Comparison of ENCODE assay signal across 21 mouse cellular contexts in genomic region chr2:109725831-109726230, GRCm38 (mm10). TPM values are rescaled to one million over a fixed set of nuclear protein-coding genes. Genes with fewer than 3 reads are reported as not detected.
DNase-seq lines count a peak whose midpoint lies in the region; TF ChIP-seq lines count a peak whose summit lies in the region.
"Had no signal": no experiment of that assay in that cellular context is flagged by ENCODE, and none has a peak within 500 bp of the region (broad histone marks: within the 10 kb centered on the region; RNA-seq: fewer than 3 reads in every experiment).

No protein-coding gene starts in this region.

- 0 out of 2 replicates have a peak overlapping the region, but pooled peaks have one; percentile 1 for H3K27ac ChIP-seq in layer of hippocampus, adult 2 months
- H3K27ac ChIP-seq in CH12.LX (ENCODE audit: insufficient read depth, low read depth) = no peak overlapping the region
- 0 out of 2 replicates have a peak overlapping the region, but pooled peaks have one; percentile 18 for H3K27ac ChIP-seq in embryonic fibroblast, embryonic 13.5 days (ENCODE audit: insufficient read depth, low read length)
- H3K27ac ChIP-seq: gastrocnemius, adult 2 months; hindbrain, embryonic 12.5 days; hindbrain, embryonic 15.5 days had no signal

- no peak for TF ChIP-seq CTCF in layer of hippocampus, adult 2 months (conservative IDR thresholded peaks at IDR 0.05)
- no peak for TF ChIP-seq CTCF in CH12.LX (conservative IDR thresholded peaks at IDR 0.05 in 1 of 2, IDR thresholded peaks at IDR 0.05 in 1 of 2; ENCODE audit: low read depth in 2 of 2, low read length in 2 of 2)
- no peak for TF ChIP-seq CTCF in embryonic fibroblast, embryonic 13.5 days (IDR thresholded peaks at IDR 0.05; ENCODE audit: borderline replicate concordance, insufficient read depth, low read length)

- H3K4me3 ChIP-seq in layer of hippocampus, adult 2 months = no peak overlapping the region
- H3K4me3 ChIP-seq in CH12.LX (replicated peaks in 1 of 3; ENCODE audit: low read depth in 2 of 3, low read length in 2 of 3, poor library complexity in 1 of 3) = no peak overlapping the region
- no peak overlapping the region for H3K4me3 ChIP-seq in embryonic fibroblast, embryonic 13.5 days (ENCODE audit: insufficient read depth, low read length)
- H3K4me3 ChIP-seq: gastrocnemius, adult 2 months; hindbrain, embryonic 12.5 days; hindbrain, embryonic 15.5 days had no signal

- DNase-seq in kidney, adult 8-10 months = peak; percentile 47 to 74
- no peak for DNase-seq in kidney, postnatal 10 days
- DNase-seq in layer of hippocampus, adult 2 months (ENCODE audit: low spot score in 2 of 2) = no peak
- no peak for DNase-seq in layer of hippocampus, adult 8-10 months (ENCODE audit: low spot score in 2 of 2)
- no peak for DNase-seq in CH12.LX (ENCODE audit: extremely low read depth)
- no peak for DNase-seq in c-Kit-positive CD71-positive TER-119-positive erythroid progenitor cells, embryonic 14.5 days (ENCODE audit: low spot score)
- DNase-seq: adrenal gland, adult 8-10 months; adrenal gland, postnatal 25 days; cerebellum, adult 18-20 months; cerebellum, adult 9-10 months; cerebellum, postnatal 14 days; forebrain, postnatal 0 days; gastrocnemius, adult 2 months; gastrocnemius, postnatal 14 days had no signal

- dilution Hi-C loops in CH12.LX (cut with MboI; ENCODE audit: extremely low pct_ligation_motif_present, extremely low pct_unique_long_range_greater_than_20kb, low sequenced_read_pairs) = no loop called here

- H3K36me3 ChIP-seq in CH12.LX (replicated peaks in 1 of 2; ENCODE audit: control insufficient read depth in 1 of 2, insufficient read depth in 1 of 2, low read length in 1 of 2) = no peaks in the 10 kb centered on the region
- H3K36me3 ChIP-seq: G1E; hindbrain, embryonic 12.5 days; hindbrain, embryonic 15.5 days had no signal

- TF ChIP-seq RAD21 in CH12.LX (IDR thresholded peaks at IDR 0.05; ENCODE audit: low read depth, low read length) = no peak

- no peak overlapping the region for H3K9ac ChIP-seq in CH12.LX (ENCODE audit: insufficient read depth, low read depth)
- H3K9ac ChIP-seq: forebrain, postnatal 0 days; hindbrain, embryonic 12.5 days; hindbrain, embryonic 15.5 days had no signal

- H3K9me3 ChIP-seq in CH12.LX (replicated peaks; ENCODE audit: low read length) = no peaks in the 10 kb centered on the region
- H3K9me3 ChIP-seq: G1E; hindbrain, embryonic 12.5 days; hindbrain, embryonic 15.5 days had no signal

- H3K27me3 ChIP-seq in CH12.LX (replicated peaks) = no peaks in the 10 kb centered on the region
- H3K27me3 ChIP-seq: hindbrain, embryonic 12.5 days; hindbrain, embryonic 15.5 days; Patski had no signal

- no peak overlapping the region for H3K4me2 ChIP-seq in CH12.LX (ENCODE audit: insufficient read depth, low read depth, poor library complexity, severe bottlenecking)
- H3K4me2 ChIP-seq: heart, embryonic 11.5 days; hindbrain, embryonic 12.5 days; hindbrain, embryonic 15.5 days had no signal

- in situ Hi-C loops in CH12.LX (cut with MboI; ENCODE audit: low pct_ligation_motif_present, low pct_unique_long_range_greater_than_20kb, low sequenced_read_pairs) = no loop called here

- no peak for TF ChIP-seq EP300 in CH12.LX (IDR thresholded peaks at IDR 0.05; ENCODE audit: low read length)

- H3K4me1 ChIP-seq in CH12.LX (ENCODE audit: control insufficient read depth in 1 of 2, insufficient read depth in 2 of 2) = peaks cover 0 to 3% of the 10 kb centered on the region in 2 experiments; a peak in 1 of 4 replicates
- peaks cover 4% of the 10 kb centered on the region; the same call in 1 of the 2 replicates for H3K4me1 ChIP-seq in embryonic fibroblast, embryonic 13.5 days (ENCODE audit: control insufficient read depth, insufficient read depth, low read length)
- H3K4me1 ChIP-seq: hindbrain, embryonic 12.5 days; hindbrain, embryonic 15.5 days had no signal

- H3K79me2 ChIP-seq in CH12.LX (replicated peaks; ENCODE audit: control insufficient read depth, extremely low read depth, insufficient read depth, poor library complexity, severe bottlenecking) = no peaks in the 10 kb centered on the region

- TF ChIP-seq POLR2A in CH12.LX (IDR thresholded peaks at IDR 0.05; ENCODE audit: low read depth, low read length) = no peak
- TF ChIP-seq POLR2A in embryonic fibroblast, embryonic 13.5 days (IDR thresholded peaks at IDR 0.05; ENCODE audit: low read depth, low read length) = no peak

TF ChIP-seq in CH12.LX, 34 proteins besides CTCF, POLR2A, EP300 and RAD21:
- TF ChIP-seq ZNF384 (IDR thresholded peaks at IDR 0.05; ENCODE audit: low read depth, low read length) (peak; percentile 65), NELFE (IDR thresholded peaks at IDR 0.05; ENCODE audit: low read depth, low read length) (no peak)
TF ChIP-seq in CH12.LX: peak in this region for 1.

RNA-seq across cellular contexts. Expression of gene Bdnf, which starts 51.3 kb away (rescaled TPM):
- total RNA-seq in layer of hippocampus, adult 2 months (2021) = 10 to 100 TPM; 29.6 to 31.2 TPM
- 10 to 100 TPM; 24.6 to 32.2 (median 29.8) TPM for total RNA-seq in layer of hippocampus, adult 8-10 months (2022)
- total RNA-seq in CH12.LX (2012; rRNA removed) (0.04 TPM in 2 replicates), CH12.LX (2014; rRNA removed) (not detected in 2 replicates)
- not detected in 2 replicates for polyA plus RNA-seq in CH12.LX (2012; ENCODE audit: insufficient read length, low read depth)
- polyA plus RNA-seq in embryonic fibroblast, embryonic 13.5 days (2011; ENCODE audit: insufficient read length, low read depth, missing spikeins) = 9.2 and 17.7 TPM in 2 replicates
- total RNA-seq: hematopoietic stem cell, adult 5-6 weeks had no signal
- polyA plus RNA-seq: G1E had no signal

Comparison
In these comparisons a context has a peak if more than half of its experiments do, and no peak if none do; other contexts are left out.
1. DNase-seq: peak in kidney, adult 8-10 months (2 of 2); none in kidney, postnatal 10 days (single experiment), layer of hippocampus, adult 2 months (0 of 2), layer of hippocampus, adult 8-10 months (0 of 2), CH12.LX (single experiment) and c-Kit-positive CD71-positive TER-119-positive erythroid progenitor cells, embryonic 14.5 days (single experiment).
2. RNA of gene Bdnf, which starts 51.3 kb away (total RNA-seq): 24.6 to 32.2 TPM in layer of hippocampus, adult 8-10 months and 29.6 to 31.2 TPM in layer of hippocampus, adult 2 months; 0.04 TPM in CH12.LX; every median in the first group is over 10 times any median in the second.